Mouse (Mus musculus) heart, embryonic 11.5 days (tissue): ENCODE results near the gene Dock7. TPM values are rescaled to one million over a fixed set of nuclear protein-coding genes. Genes with fewer than 3 reads are reported as not detected.

Experiments used
- ATAC-seq: fragments of 200-750 bp; cut with Nextera tagmentation; replicated peaks from 2 replicates; pipeline ENCODE4 v1.8.0; 2017; ENCODE audit warnings: moderate library complexity; ENCODE audit not compliant: insufficient number of reproducible peaks, low FRiP score, low TSS enrichment
- H3K27ac ChIP-seq: fragments of 300-500 bp; sonication (generic); 2 replicates; pipeline ENCODE4 v1.5.1; 2014; ENCODE audit warnings: mild to moderate bottlenecking, low read depth, low read length
- H3K27me3 ChIP-seq: fragments of 300-500 bp; sonication (generic); 2 replicates; pipeline ENCODE4 v1.6.1; 2014; ENCODE audit warnings: mild to moderate bottlenecking, low read length, mixed read lengths; ENCODE audit not compliant: control insufficient read depth, insufficient read depth
- H3K36me3 ChIP-seq: fragments of 300-500 bp; sonication (generic); 2 replicates; pipeline ENCODE4 v1.6.1; 2014; ENCODE audit warnings: mild to moderate bottlenecking, low read length, moderate library complexity, mixed read lengths; ENCODE audit not compliant: control insufficient read depth, insufficient read depth
- H3K4me1 ChIP-seq: fragments of 300-500 bp; sonication (generic); 2 replicates; pipeline ENCODE4 v1.6.1; 2014; ENCODE audit warnings: low read length; ENCODE audit not compliant: control insufficient read depth, insufficient read depth
- H3K4me2 ChIP-seq: fragments of 300-500 bp; sonication (generic); 2 replicates; pipeline ENCODE4 v1.6.1; 2014; ENCODE audit warnings: mild to moderate bottlenecking, moderate library complexity
- H3K4me3 ChIP-seq: fragments of 300-500 bp; sonication (generic); 2 replicates; pipeline ENCODE4 v1.5.1; 2014; ENCODE audit warnings: low read depth, low read length
- H3K9ac ChIP-seq: fragments of 300-500 bp; sonication (generic); 2 replicates; pipeline ENCODE4 v1.6.1; 2014; ENCODE audit warnings: mild to moderate bottlenecking, low read depth, low read length, moderate library complexity
- H3K9me3 ChIP-seq: fragments of 300-500 bp; sonication (generic); replicated peaks from 2 replicates; pipeline ENCODE4 v1.6.1; 2016; ENCODE audit warnings: low read length; ENCODE audit not compliant: control insufficient read depth
- WGBS: fragments of 180-500 bp; shearing (Covaris S2); extraction: QIAGEN DNeasy Blood & Tissue Kit; methylation state at CpG from one replicate; pipeline ENCODE4 v1.1.7; 2014; ENCODE audit not compliant: insufficient replicate concordance; 5-methylcytosine and 5-hydroxymethylcytosine counted together
- polyA plus RNA-seq: library from polyadenylated mRNA; unstranded; fragments of >200 nt; fragmentation: Nextera tagmentation; extraction: Ambion mirVana; gene quantifications from 2 replicates; pipeline ENCODE4 v1.2.1, GENCODE M21; 2014

The Dock7 gene
- polyA plus RNA-seq, 1 experiment from 2014 or later = 41.6 TPM

- Histone ChIP-seq H3K4me2 (no peak overlapping the region), H3K36me3 (no peaks in the 10 kb centered on the region), H3K9ac (no peak overlapping the region), H3K4me3 (no peak overlapping the region), H3K9me3 (no peaks in the 10 kb centered on the region), H3K27ac (no peak overlapping the region), H3K4me1 (no peaks in the 10 kb centered on the region), H3K27me3 (no peaks in the 10 kb centered on the region)
- no peak for ATAC-seq
- 86% methylated on average over 8 of the region's 8 CpGs for WGBS
These were observed 12.6 kb upstream of the Dock7 start for GRCm38 (mm10) chr4:99133326-99133725.

GRCm38 (mm10) chr4:99132686-99133085 lies 12.0 kb upstream of the Dock7 start:
- Histone ChIP-seq H3K36me3 (no peaks in the 10 kb centered on the region), H3K9ac (no peak overlapping the region), H3K4me2 (no peak overlapping the region), H3K27me3 (no peaks in the 10 kb centered on the region), H3K27ac (no peak overlapping the region), H3K9me3 (no peaks in the 10 kb centered on the region), H3K4me3 (no peak overlapping the region), H3K4me1 (no peaks in the 10 kb centered on the region)
- 72% methylated on average over 6 of the region's 6 CpGs for WGBS
- no peak for ATAC-seq

- Histone ChIP-seq H3K36me3 (no peaks in the 10 kb centered on the region), H3K9me3 (no peaks in the 10 kb centered on the region), H3K4me1 (no peaks in the 10 kb centered on the region), H3K4me3 (no peak overlapping the region), H3K27ac (no peak overlapping the region), H3K9ac (no peak overlapping the region), H3K4me2 (no peak overlapping the region), H3K27me3 (no peaks in the 10 kb centered on the region)
- WGBS = 70% methylated on average over 9 of the region's 9 CpGs
- ATAC-seq = no peak
These were observed 10.5 kb upstream of the Dock7 start for GRCm38 (mm10) chr4:99131227-99131653.

- Histone ChIP-seq H3K9ac (no peak overlapping the region), H3K27ac (no peak overlapping the region), H3K9me3 (no peaks in the 10 kb centered on the region), H3K27me3 (no peaks in the 10 kb centered on the region), H3K4me1 (peaks cover 14% of the 10 kb centered on the region), H3K4me2 (no peak overlapping the region), H3K4me3 (no peak overlapping the region), H3K36me3 (no peaks in the 10 kb centered on the region)
- 55% methylated on average over 3 of the region's 3 CpGs for WGBS
- ATAC-seq = no peak
These were observed 2.8 kb upstream of the Dock7 start for GRCm38 (mm10) chr4:99123546-99123945.

- no peak for ATAC-seq
- Histone ChIP-seq H3K9me3 (no peaks in the 10 kb centered on the region), H3K9ac (no peak overlapping the region), H3K27ac (no peak overlapping the region), H3K4me3 (no peak overlapping the region), H3K4me2 (no peak overlapping the region), H3K27me3 (no peaks in the 10 kb centered on the region), H3K4me1 (peaks cover 14% of the 10 kb centered on the region), H3K36me3 (no peaks in the 10 kb centered on the region)
- WGBS = 76% methylated on average over 1 of the region's 1 CpGs
These were observed 2.1 kb upstream of the Dock7 start for GRCm38 (mm10) chr4:99122786-99123185.

GRCm38 (mm10) chr4:99122047-99122446 lies 1.3 kb upstream of the Dock7 start:
- peaks cover 14% of the 10 kb centered on the region for H3K4me1 ChIP-seq
- no peak overlapping the region for H3K27ac ChIP-seq
- no peaks in the 10 kb centered on the region for H3K9me3 ChIP-seq
- no peak for ATAC-seq
- no peak overlapping the region for H3K4me2 ChIP-seq
- H3K36me3 ChIP-seq = no peaks in the 10 kb centered on the region
- H3K4me3 ChIP-seq = no peak overlapping the region
- WGBS = 68% methylated on average over 3 of the region's 3 CpGs
- no peak overlapping the region for H3K9ac ChIP-seq
- no peaks in the 10 kb centered on the region for H3K27me3 ChIP-seq

- Histone ChIP-seq H3K4me2 (peak overlapping the region; percentile 88), H3K9me3 (no peaks in the 10 kb centered on the region), H3K36me3 (no peaks in the 10 kb centered on the region), H3K4me1 (peaks cover 21% of the 10 kb centered on the region), H3K27me3 (no peaks in the 10 kb centered on the region), H3K27ac (0 out of 2 replicates have a peak overlapping the region, but pooled peaks have one; percentile 29), H3K4me3 (peak overlapping the region; percentile 97), H3K9ac (peak overlapping the region; percentile 97)
- ATAC-seq = no peak
- WGBS = 4% methylated on average over 17 of the region's 17 CpGs
These were observed 524 bp upstream of the Dock7 start for GRCm38 (mm10) chr4:99121123-99121755.

GRCm38 (mm10) chr4:99119051-99119450 lies 1.7 kb downstream of the Dock7 start:
- 30% methylated on average over 5 of the region's 5 CpGs for WGBS
- Histone ChIP-seq H3K4me3 (no peak overlapping the region), H3K9me3 (no peaks in the 10 kb centered on the region), H3K27me3 (no peaks in the 10 kb centered on the region), H3K36me3 (no peaks in the 10 kb centered on the region), H3K27ac (no peak overlapping the region), H3K9ac (no peak overlapping the region), H3K4me2 (peak overlapping the region; percentile 28), H3K4me1 (peaks cover 28% of the 10 kb centered on the region)
- ATAC-seq = no peak

GRCm38 (mm10) chr4:99115797-99116196 lies 4.9 kb downstream of the Dock7 start:
- Histone ChIP-seq H3K27me3 (no peaks in the 10 kb centered on the region), H3K27ac (no peak overlapping the region), H3K9ac (no peak overlapping the region), H3K4me1 (peaks cover 35% of the 10 kb centered on the region), H3K9me3 (no peaks in the 10 kb centered on the region), H3K4me2 (no peak overlapping the region; the same call in 1 of the 2 replicates), H3K36me3 (no peaks in the 10 kb centered on the region), H3K4me3 (no peak overlapping the region)
- WGBS = 59% methylated on average over 9 of the region's 9 CpGs
- ATAC-seq = no peak
